Mouse (Mus musculus): ENCODE results near the gene Olfr750. TPM values are rescaled to one million over a fixed set of nuclear protein-coding genes. Genes with fewer than 3 reads are reported as not detected.
A peak's percentile ranks its signal among the peaks of the same experiment; 100 is the strongest.

Gene Olfr750
- total RNA-seq, 4 experiments from 2014 or later = not detected

DNA sequence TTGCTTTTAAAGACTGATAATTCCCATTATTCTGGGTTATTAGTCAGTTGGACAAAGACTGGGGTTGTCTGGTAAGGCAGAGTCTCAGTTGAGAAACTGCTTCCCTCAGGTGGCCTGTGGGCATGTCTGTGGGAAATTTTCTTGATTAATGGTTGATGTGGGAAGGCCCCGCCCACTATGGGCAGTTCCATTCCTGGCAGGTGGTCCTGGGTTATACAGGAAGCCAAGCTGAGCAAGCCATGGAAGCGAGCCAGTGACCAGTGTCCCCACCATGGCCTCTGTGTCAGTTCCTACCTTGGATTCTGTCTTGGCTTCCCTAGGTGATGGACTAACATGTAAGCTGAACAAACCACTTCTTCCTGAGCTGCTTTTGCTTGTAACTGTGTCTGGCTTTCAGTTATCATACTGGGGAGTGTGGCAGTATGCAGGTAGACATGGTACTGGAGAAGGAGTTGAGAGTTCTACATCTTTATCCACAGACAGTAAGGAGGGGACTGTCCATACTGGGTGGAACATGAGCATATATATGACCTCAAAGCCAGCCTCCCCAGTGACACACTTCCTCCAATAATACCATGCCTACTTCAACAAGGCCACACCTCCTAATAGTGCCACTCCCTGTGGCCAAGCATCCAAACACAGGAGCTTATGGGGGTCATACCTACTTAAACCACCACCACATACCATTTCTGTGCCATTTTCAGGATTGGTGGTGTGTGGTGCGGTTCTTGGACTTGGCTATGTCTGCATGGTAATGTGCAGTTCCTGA, 46.7 kb downstream of the Olfr750 start:
- DNase-seq (ENCODE audit: low spot score in 2 of 2) = no peak

DNA sequence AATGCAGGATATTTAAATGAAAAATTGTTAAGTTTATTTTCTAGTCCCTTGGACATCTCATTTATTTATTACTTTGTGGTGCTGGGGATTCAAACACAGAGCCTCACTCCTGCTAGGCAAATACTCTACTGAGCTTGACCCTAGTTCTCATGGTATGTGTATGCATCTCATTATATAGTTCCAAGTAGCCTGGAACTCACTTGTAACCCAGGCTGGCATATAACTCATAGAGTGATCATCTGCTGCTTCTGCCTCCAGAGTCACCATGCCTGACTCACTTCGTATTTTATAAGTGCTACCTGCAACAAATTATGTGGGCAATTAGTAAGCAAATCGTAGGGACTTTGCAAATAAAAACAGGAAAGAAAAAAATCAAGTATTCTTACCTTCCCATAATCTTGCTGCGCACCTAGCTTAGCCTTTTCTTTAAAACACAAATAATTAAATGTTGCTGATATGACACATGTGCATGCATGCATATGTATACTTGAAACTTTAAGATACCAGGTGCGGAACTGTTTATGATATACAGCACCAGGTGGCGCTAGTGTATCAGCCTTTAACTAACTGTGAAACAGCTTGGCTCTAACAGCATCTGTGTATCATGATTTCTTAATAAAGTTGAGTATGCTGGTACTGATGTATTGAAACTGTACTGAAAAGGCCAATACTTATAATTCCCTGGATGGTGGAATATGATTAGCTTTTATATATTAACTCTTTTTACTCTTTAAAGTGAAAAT, 47.7 kb downstream of the Olfr750 start:
- DNase-seq (ENCODE audit: low spot score in 2 of 2) = peak; percentile 17 to 23

DNA sequence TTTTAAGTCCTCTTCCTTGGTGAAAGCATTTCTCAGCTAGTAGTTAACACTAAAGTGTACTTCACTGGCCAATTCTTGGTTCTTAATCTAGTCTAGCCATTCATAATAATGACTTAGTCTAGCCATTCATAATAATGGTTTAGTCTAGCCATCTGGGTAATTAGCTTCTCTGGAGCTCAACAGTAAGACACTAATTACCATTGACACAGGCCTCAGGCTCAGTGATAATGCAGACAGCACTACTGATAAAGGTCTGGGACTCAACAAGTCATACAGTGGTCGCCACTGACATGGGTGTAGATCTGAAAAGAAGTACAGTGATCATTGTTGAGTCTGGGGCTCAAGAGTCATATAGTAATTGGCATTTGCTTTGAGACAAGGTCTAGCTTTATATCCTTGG, 49.4 kb downstream of the Olfr750 start:
- no peak for DNase-seq (ENCODE audit: low spot score in 2 of 2)

- DNase-seq (ENCODE audit: low spot score in 2 of 2) = no peak
Observed at GRCm38 (mm10) chr14:51023457-51023856, 50.8 kb downstream of the Olfr750 start.

DNA sequence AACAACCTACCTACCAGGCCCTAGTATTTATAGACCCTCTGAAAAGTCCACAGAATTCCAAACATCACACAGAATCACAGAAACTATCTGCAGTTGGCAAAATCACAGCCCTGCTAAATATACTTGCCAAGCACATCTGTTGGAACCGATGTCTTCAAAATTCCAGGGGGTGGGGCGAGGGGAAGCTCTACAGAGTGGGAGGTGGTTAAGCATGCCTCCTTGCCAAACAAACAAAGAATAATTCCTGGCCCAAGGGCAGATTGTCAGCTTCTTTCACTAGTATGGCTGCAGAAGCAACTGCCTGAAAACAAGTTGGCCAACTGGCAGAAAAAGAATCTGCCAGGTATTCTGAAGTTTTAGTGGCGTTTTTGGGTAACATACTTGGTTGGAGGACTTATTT, 57.0 kb downstream of the Olfr750 start:
- no peak for DNase-seq (ENCODE audit: low spot score in 2 of 2)

Other genes starting within 250 kb of the Olfr750 start
- 1 to 10 TPM; 4.4 to 7.1 (median 5.7) TPM for gene Tep1, start 203.9 kb downstream of the Olfr750 start, total RNA-seq (2022)
- 1 to 10 TPM; 5.5 to 8.3 (median 6.6) TPM for gene Klhl33, start 176.9 kb downstream of the Olfr750 start, total RNA-seq (2022)
- gene Osgep, start 149.5 kb downstream of the Olfr750 start, total RNA-seq (2022) = 10 to 100 TPM; 30.1 to 36.2 (median 33.2) TPM
- gene Apex1, start 149.5 kb downstream of the Olfr750 start, total RNA-seq (2022) = 10 to 100 TPM; 55.5 to 64.8 (median 60.2) TPM
- 100 to 1,000 TPM in 3 of 4 experiments, 10 to 100 TPM in 1; 92.6 to 121 (median 109) TPM for gene Pip4p1, start 143.6 kb downstream of the Olfr750 start, total RNA-seq (2022)
- 10 to 100 TPM; 10.4 to 17.7 (median 16.6) TPM for gene Pnp, start 143.4 kb downstream of the Olfr750 start, total RNA-seq (2022)
- gene Gm49342, start 129.9 kb downstream of the Olfr750 start, total RNA-seq (2022) = 10 to 100 TPM in 1 of 4 experiments, 1 to 10 TPM in 3; 6.5 to 18.1 (median 8.9) TPM
- gene Pnp2, start 118.4 kb downstream of the Olfr750 start, total RNA-seq (2022) = 1 to 10 TPM; 1.2 to 2.0 (median 1.4) TPM
- gene Rnase10, start 66.7 kb downstream of the Olfr750 start, total RNA-seq (2022) = under 1 TPM in 1 of 4 experiments, not detected in 3; 0.23 TPM
- gene Rnase9, start 32.6 kb downstream of the Olfr750 start, total RNA-seq (2022) = not detected
- gene Rnase11, start 24.3 kb downstream of the Olfr750 start, total RNA-seq (2022) = not detected
- gene Rnase12, start 16.8 kb downstream of the Olfr750 start, total RNA-seq (2022) = not detected
- gene Rnase4, start 16.6 kb upstream of the Olfr750 start, total RNA-seq (2022) = 10 to 100 TPM; 15.6 to 31.6 (median 22.1) TPM
- 1 to 10 TPM; 4.6 to 9.5 (median 5.3) TPM for gene Ang, start 16.7 kb upstream of the Olfr750 start, total RNA-seq (2022)
- not detected for gene Eddm3b, start 40.0 kb upstream of the Olfr750 start, total RNA-seq (2022)
- under 1 TPM in 2 of 4 experiments, not detected in 2; 0.24 to 0.32 TPM for gene Rnase6, start 49.5 kb upstream of the Olfr750 start, total RNA-seq (2022)
- 1 to 10 TPM in 1 of 4 experiments, under 1 TPM in 3; 0.67 to 2.4 (median 0.85) TPM for gene Rnase1, start 72.3 kb upstream of the Olfr750 start, total RNA-seq (2022)
- not detected for gene Rnase2b, start 87.8 kb upstream of the Olfr750 start, total RNA-seq (2022)
- 1 to 10 TPM in 1 of 4 experiments, not detected in 3; 1.3 TPM for gene Ang2, start 124.7 kb upstream of the Olfr750 start, total RNA-seq (2022)
- gene Ear14, start 129.0 kb upstream of the Olfr750 start, total RNA-seq (2022) = not detected
- not detected for gene Rnase2a, start 181.7 kb upstream of the Olfr750 start, total RNA-seq (2022)

All from left cerebral cortex, adult 8-10 months (tissue).